Mouse (Mus musculus): ENCODE results near the gene Ppox. TPM values are rescaled to one million over a fixed set of nuclear protein-coding genes. Genes with fewer than 3 reads are reported as not detected.

The Ppox gene
- polyA plus RNA-seq, 1 experiment from 2014 or later, result 65.0 TPM

- DNase-seq (ENCODE audit: low spot score), result no peak
- Histone ChIP-seq H3K9ac (ENCODE audit: low read length) (peak overlapping the region; percentile 84), H3K4me1 (ENCODE audit: control insufficient read depth, insufficient read depth, low read length) (peaks cover 4% of the 10 kb centered on the region; the same call in 1 of the 2 replicates), H3K36me3 (ENCODE audit: control insufficient read depth, insufficient read depth, low read length) (peaks cover 6% of the 10 kb centered on the region; the same call in 1 of the 2 replicates), H3K4me2 (ENCODE audit: low read depth, severe bottlenecking) (peak overlapping the region; percentile 64), H3K27ac (replicated peaks; ENCODE audit: low read depth, low read length) (peak overlapping the region; percentile 86; the same call in 1 of the 2 replicates), H3K4me3 (ENCODE audit: low read depth, low read length) (peak overlapping the region; percentile 59), H3K9me3 (ENCODE audit: control insufficient read depth, low read length) (no peaks in the 10 kb centered on the region), H3K27me3 (ENCODE audit: control insufficient read depth, insufficient read depth, low read length) (no peaks in the 10 kb centered on the region)
- 37% methylated on average over 5 of the region's 5 CpGs for WGBS
- ATAC-seq (ENCODE audit: insufficient number of reproducible peaks, low FRiP score, low TSS enrichment, low read depth), result no peak
Observed at GRCm38 (mm10) chr1:171293906-171294297, 12.9 kb upstream of the Ppox start.

- no peak for ATAC-seq (ENCODE audit: insufficient number of reproducible peaks, low FRiP score, low TSS enrichment, low read depth)
- Histone ChIP-seq H3K36me3 (ENCODE audit: control insufficient read depth, insufficient read depth, low read length) (peaks cover 6% of the 10 kb centered on the region; the same call in 1 of the 2 replicates), H3K4me1 (ENCODE audit: control insufficient read depth, insufficient read depth, low read length) (peaks cover 4% of the 10 kb centered on the region; the same call in 1 of the 2 replicates), H3K9me3 (ENCODE audit: control insufficient read depth, low read length) (no peaks in the 10 kb centered on the region), H3K4me3 (ENCODE audit: low read depth, low read length) (no peak overlapping the region; the same call in 1 of the 2 replicates), H3K27ac (replicated peaks; ENCODE audit: low read depth, low read length) (no peak overlapping the region), H3K4me2 (ENCODE audit: low read depth, severe bottlenecking) (peak overlapping the region; percentile 64), H3K9ac (ENCODE audit: low read length) (no peak overlapping the region), H3K27me3 (ENCODE audit: control insufficient read depth, insufficient read depth, low read length) (no peaks in the 10 kb centered on the region)
- DNase-seq (ENCODE audit: low spot score), result no peak
- 80% methylated on average over 3 of the region's 3 CpGs for WGBS
Observed at GRCm38 (mm10) chr1:171293351-171293750, 12.4 kb upstream of the Ppox start.

- Histone ChIP-seq H3K36me3 (ENCODE audit: control insufficient read depth, insufficient read depth, low read length) (peaks cover 20% of the 10 kb centered on the region; the same call in 1 of the 2 replicates), H3K4me1 (ENCODE audit: control insufficient read depth, insufficient read depth, low read length) (peaks cover 5% of the 10 kb centered on the region; the same call in 1 of the 2 replicates), H3K27ac (replicated peaks; ENCODE audit: low read depth, low read length) (no peak overlapping the region), H3K9me3 (ENCODE audit: control insufficient read depth, low read length) (no peaks in the 10 kb centered on the region), H3K27me3 (ENCODE audit: control insufficient read depth, insufficient read depth, low read length) (no peaks in the 10 kb centered on the region), H3K4me3 (ENCODE audit: low read depth, low read length) (peak overlapping the region; percentile 85; the same call in 1 of the 2 replicates), H3K9ac (ENCODE audit: low read length) (no peak overlapping the region), H3K4me2 (ENCODE audit: low read depth, severe bottlenecking) (peak overlapping the region; percentile 45; the same call in 1 of the 2 replicates)
- 65% methylated on average over 4 of the region's 4 CpGs for WGBS
- ATAC-seq (ENCODE audit: insufficient number of reproducible peaks, low FRiP score, low TSS enrichment, low read depth) (no peak), DNase-seq (ENCODE audit: low spot score) (no peak)
Observed at GRCm38 (mm10) chr1:171288328-171288727, 7.3 kb upstream of the Ppox start.

DNA sequence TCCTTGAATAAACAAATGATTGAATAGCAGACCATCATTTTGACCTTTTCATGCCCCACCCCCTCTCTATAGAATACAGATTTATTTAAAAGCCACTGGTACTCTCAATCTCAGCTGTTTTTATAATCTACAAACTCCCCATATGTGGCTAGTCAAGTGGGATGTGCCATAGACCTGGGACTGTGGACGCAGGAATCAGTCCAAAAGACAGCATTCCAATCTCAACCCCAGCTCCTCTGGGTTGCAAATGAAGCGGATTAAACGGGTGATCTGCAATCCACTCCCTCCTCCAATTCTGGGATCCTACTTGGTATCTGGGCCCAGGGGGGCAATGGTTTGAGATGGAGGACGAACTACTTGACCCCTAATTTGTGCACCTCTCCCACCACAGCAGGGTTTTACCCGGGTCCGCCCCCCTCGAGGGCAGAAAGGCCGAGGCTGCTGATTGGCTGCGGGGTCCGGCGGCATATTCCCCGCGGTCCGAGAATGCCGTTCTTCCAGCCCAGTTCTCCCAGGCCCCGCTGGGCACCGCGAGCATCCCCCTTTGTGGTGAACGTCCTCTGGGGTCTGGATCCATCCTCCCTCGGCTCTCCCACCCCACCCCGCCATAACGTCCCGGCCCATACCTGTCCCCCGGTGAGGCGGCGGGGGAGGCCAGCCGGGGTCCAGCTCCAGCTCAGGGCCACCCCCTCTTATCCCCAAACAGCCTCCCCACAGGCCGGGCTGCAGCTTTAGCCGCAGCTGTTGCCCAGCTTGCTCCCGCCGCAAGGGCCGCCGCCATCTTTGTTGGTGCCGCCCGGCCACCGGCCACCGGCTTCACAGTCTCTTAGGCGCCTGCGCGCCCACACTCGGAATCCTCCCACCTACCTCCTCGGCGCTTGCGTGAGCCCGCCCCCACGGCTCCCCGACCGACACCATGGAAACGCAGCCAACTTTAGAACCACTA lies 6.4 kb upstream of the Ppox start, which contains the start of gene Usp21:
Gene Usp21 (minus strand): TSS at position 856 of the 946 bp plus-strand sequence.
- whole genome bisulfite sequencing, result under 1% methylated on average over 49 of the region's 49 CpGs
- Histone ChIP-seq H3K36me3 (ENCODE audit: control insufficient read depth, insufficient read depth, low read length) (peaks cover 20% of the 10 kb centered on the region; the same call in 1 of the 2 replicates), H3K9me3 (ENCODE audit: control insufficient read depth, low read length) (no peaks in the 10 kb centered on the region), H3K4me2 (ENCODE audit: low read depth, severe bottlenecking) (peak within 1 kb of the TSS; percentile 45), H3K27ac (replicated peaks; ENCODE audit: low read depth, low read length) (peak within 1 kb of the TSS; percentile 86), H3K4me3 (ENCODE audit: low read depth, low read length) (peak within 1 kb of the TSS; percentile 85), H3K4me1 (ENCODE audit: control insufficient read depth, insufficient read depth, low read length) (peaks cover 3% of the 10 kb centered on the region; the same call in 1 of the 2 replicates), H3K9ac (ENCODE audit: low read length) (peak within 1 kb of the TSS; percentile 98), H3K27me3 (ENCODE audit: control insufficient read depth, insufficient read depth, low read length) (no peaks in the 10 kb centered on the region)
- ATAC-seq (ENCODE audit: insufficient number of reproducible peaks, low FRiP score, low TSS enrichment, low read depth) (peak; percentile 91), DNase-seq (ENCODE audit: low spot score) (peak; percentile 93)

DNA sequence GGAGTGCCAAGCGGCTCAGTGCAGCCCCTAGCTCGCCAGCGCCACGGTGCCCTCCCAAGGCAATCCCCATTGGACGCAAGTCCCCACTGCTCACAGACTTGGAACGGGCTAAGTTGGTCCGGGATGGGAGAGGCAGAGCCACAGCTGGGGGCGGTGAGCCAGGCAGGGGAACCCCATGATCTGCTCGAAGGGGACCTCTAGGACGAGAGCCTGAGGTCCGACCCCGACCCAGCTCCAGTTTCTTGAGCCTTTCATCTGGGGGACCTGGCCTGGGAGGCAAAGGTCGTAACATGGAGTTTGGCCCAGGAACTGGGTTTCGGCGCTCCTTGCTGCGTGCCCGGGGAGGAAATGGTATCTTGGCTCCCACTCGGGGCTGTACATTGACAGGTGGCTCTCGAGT lies 5.5 kb upstream of the Ppox start:
- 90% methylated on average over 19 of the region's 19 CpGs for WGBS
- Histone ChIP-seq H3K9ac (ENCODE audit: low read length) (no peak overlapping the region), H3K4me3 (ENCODE audit: low read depth, low read length) (no peak overlapping the region), H3K9me3 (ENCODE audit: control insufficient read depth, low read length) (no peaks in the 10 kb centered on the region), H3K4me1 (ENCODE audit: control insufficient read depth, insufficient read depth, low read length) (peaks cover 7% of the 10 kb centered on the region; the same call in 1 of the 2 replicates), H3K36me3 (ENCODE audit: control insufficient read depth, insufficient read depth, low read length) (peaks cover 20% of the 10 kb centered on the region; the same call in 1 of the 2 replicates), H3K27me3 (ENCODE audit: control insufficient read depth, insufficient read depth, low read length) (no peaks in the 10 kb centered on the region), H3K4me2 (ENCODE audit: low read depth, severe bottlenecking) (peak overlapping the region; percentile 45; the same call in 1 of the 2 replicates), H3K27ac (replicated peaks; ENCODE audit: low read depth, low read length) (no peak overlapping the region)
- DNase-seq (ENCODE audit: low spot score) (no peak), ATAC-seq (ENCODE audit: insufficient number of reproducible peaks, low FRiP score, low TSS enrichment, low read depth) (no peak)

DNA sequence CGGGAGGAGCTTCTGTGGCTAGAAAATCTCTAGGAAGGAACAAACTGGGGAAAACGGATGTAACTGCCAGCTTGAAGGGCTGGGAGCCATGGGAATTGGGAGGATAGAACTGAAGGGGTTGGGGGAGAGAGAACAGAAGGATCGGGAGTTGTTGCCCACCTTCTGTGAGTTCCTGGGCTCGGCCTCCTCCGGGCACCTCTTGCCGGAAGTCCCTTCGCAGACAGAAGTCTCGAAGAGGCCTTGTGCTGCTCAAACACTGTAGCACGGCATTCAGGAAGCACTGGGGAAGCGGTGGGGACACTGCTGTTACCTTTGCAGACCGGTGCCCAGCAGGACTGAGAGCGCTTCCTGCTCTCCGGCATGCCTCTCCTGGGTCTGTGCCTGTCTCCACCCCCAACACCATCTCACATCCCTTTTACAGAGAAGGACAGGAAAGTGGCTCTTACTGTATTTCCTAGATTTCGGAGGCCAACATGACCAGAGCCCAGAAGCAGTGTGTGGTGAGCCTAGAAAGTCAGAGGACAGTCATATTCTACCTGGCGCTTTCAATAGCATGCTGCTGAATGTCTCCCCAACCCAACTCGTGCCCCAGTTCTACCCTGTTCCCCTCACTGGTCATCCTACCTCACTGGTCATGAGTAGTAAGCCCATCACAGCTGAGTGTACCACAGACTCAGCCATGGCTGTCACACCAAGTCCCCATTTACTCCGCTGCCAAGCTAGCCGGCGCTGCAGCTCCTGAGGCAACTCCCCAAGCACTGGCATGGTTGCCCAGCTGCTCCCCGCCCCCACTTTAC lies 4.3 kb upstream of the Ppox start:
- Histone ChIP-seq H3K9me3 (ENCODE audit: control insufficient read depth, low read length) (no peaks in the 10 kb centered on the region), H3K27me3 (ENCODE audit: control insufficient read depth, insufficient read depth, low read length) (no peaks in the 10 kb centered on the region), H3K4me2 (ENCODE audit: low read depth, severe bottlenecking) (no peak overlapping the region), H3K27ac (replicated peaks; ENCODE audit: low read depth, low read length) (no peak overlapping the region), H3K4me1 (ENCODE audit: control insufficient read depth, insufficient read depth, low read length) (peaks cover 9% of the 10 kb centered on the region; the same call in 1 of the 2 replicates), H3K9ac (ENCODE audit: low read length) (no peak overlapping the region), H3K36me3 (ENCODE audit: control insufficient read depth, insufficient read depth, low read length) (peaks cover 20% of the 10 kb centered on the region; the same call in 1 of the 2 replicates), H3K4me3 (ENCODE audit: low read depth, low read length) (no peak overlapping the region)
- 89% methylated on average over 20 of the region's 20 CpGs for WGBS
- DNase-seq (ENCODE audit: low spot score) (no peak), ATAC-seq (ENCODE audit: insufficient number of reproducible peaks, low FRiP score, low TSS enrichment, low read depth) (no peak)

- Histone ChIP-seq H3K9me3 (ENCODE audit: control insufficient read depth, low read length) (no peaks in the 10 kb centered on the region), H3K27ac (replicated peaks; ENCODE audit: low read depth, low read length) (no peak overlapping the region), H3K4me2 (ENCODE audit: low read depth, severe bottlenecking) (no peak overlapping the region), H3K9ac (ENCODE audit: low read length) (no peak overlapping the region), H3K27me3 (ENCODE audit: control insufficient read depth, insufficient read depth, low read length) (no peaks in the 10 kb centered on the region), H3K4me3 (ENCODE audit: low read depth, low read length) (no peak overlapping the region), H3K36me3 (ENCODE audit: control insufficient read depth, insufficient read depth, low read length) (peaks cover 14% of the 10 kb centered on the region; the same call in 1 of the 2 replicates), H3K4me1 (ENCODE audit: control insufficient read depth, insufficient read depth, low read length) (peaks cover 17% of the 10 kb centered on the region)
- DNase-seq (ENCODE audit: low spot score), result no peak
- WGBS, result 89% methylated on average over 15 of the region's 15 CpGs
- ATAC-seq (ENCODE audit: insufficient number of reproducible peaks, low FRiP score, low TSS enrichment, low read depth), result no peak
Observed at GRCm38 (mm10) chr1:171284491-171284890, 3.5 kb upstream of the Ppox start.
